Mouse (Mus musculus): ENCODE results near the gene Mctp1. TPM values are rescaled to one million over a fixed set of nuclear protein-coding genes. Genes with fewer than 3 reads are reported as not detected.
"Not testable (repeated sequence)": the region's sequence is repeated elsewhere in the genome, so short reads cannot be mapped to it uniquely, and the experiment has no call there.

Gene Mctp1
- 5.3 and 5.4 TPM in 2 replicates for polyA plus RNA-seq (2014; fragmentation: Nextera tagmentation; extraction: Ambion mirVana)

DNA sequence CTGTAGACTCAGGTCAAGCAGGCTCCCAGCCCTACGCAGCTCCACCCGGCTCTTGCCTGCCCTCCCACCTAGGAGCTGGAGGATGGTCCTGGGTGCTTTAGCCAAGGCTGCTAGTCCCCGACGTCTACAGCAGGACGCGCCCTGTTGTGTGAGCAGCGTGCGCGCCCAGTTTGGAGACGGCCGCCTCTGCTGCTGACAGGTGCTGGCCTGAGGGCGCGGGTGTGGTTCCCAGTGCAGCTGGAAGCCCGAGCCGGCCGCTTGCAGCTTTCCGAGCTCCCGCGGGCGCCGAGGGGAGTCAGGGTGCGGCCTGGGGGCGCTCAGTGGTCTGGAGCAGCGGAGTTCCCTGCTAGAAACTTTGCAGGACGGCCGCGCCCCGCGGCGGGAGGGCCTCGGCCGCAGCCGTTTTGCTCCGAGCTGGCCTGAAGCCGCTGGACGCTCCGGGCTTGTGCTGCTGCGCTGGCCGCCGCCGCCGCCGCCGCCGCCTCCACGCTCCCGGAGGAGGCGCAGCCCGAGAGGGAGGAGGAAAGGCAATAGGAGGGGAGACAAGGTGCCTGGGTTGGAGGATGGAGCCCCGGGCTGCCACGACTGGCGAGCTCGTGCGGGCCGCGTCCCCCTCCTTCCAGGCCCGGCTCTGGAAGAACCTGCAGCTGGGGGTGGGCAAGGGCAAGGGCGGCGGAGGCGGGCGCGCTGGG, at the start of gene Mctp1:
Mctp1 (plus strand) TSS at position 564 of the 692 bp plus-strand sequence.
- peaks cover 14% of the 10 kb centered on the region; the same call in 1 of the 2 replicates for H3K27me3 ChIP-seq (ENCODE audit: control insufficient read depth, insufficient read depth, low read length)
- H3K9ac ChIP-seq (ENCODE audit: low read length), result peak within 1 kb of the TSS; percentile 65
- WGBS, result under 1% methylated on average over 44 of the region's 62 CpGs
- ATAC-seq (replicated peaks; ENCODE audit: low FRiP score), result peak; percentile 92
- no peaks in the 10 kb centered on the region for H3K36me3 ChIP-seq (ENCODE audit: control insufficient read depth, insufficient read depth, low read length)
- H3K27ac ChIP-seq (ENCODE audit: low read depth, low read length), result no peak within 1 kb of the TSS
- no peaks in the 10 kb centered on the region for H3K4me1 ChIP-seq (replicated peaks; ENCODE audit: control insufficient read depth, insufficient read depth, low read length)
- no peaks in the 10 kb centered on the region for H3K9me3 ChIP-seq (ENCODE audit: control insufficient read depth, low read length)
- peak within 1 kb of the TSS; percentile 51 for H3K4me3 ChIP-seq (ENCODE audit: low read depth, low read length)
- peak; percentile 86 for DNase-seq (ENCODE audit: low spot score)
- peak within 1 kb of the TSS; percentile 90 for H3K4me2 ChIP-seq (ENCODE audit: low read depth, low read length, severe bottlenecking)

- not testable (repeated sequence) for ATAC-seq (replicated peaks; ENCODE audit: low FRiP score)
- 86% methylated on average over 18 of the region's 21 CpGs for WGBS
Observed at GRCm38 (mm10) chr13:76345941-76346340, 38.4 kb upstream of the Mctp1 start.

GRCm38 (mm10) chr13:76358720-76359119, 25.6 kb upstream of the Mctp1 start:
- H3K4me3 ChIP-seq (ENCODE audit: low read depth, low read length), result no peak overlapping the region
- H3K27ac ChIP-seq (ENCODE audit: low read depth, low read length), result no peak overlapping the region
- no peaks in the 10 kb centered on the region for H3K27me3 ChIP-seq (ENCODE audit: control insufficient read depth, insufficient read depth, low read length)
- no peaks in the 10 kb centered on the region for H3K4me1 ChIP-seq (replicated peaks; ENCODE audit: control insufficient read depth, insufficient read depth, low read length)
- no peak overlapping the region for H3K4me2 ChIP-seq (ENCODE audit: low read depth, low read length, severe bottlenecking)
- H3K9me3 ChIP-seq (ENCODE audit: control insufficient read depth, low read length), result no peaks in the 10 kb centered on the region
- ATAC-seq (replicated peaks; ENCODE audit: low FRiP score) (no peak), DNase-seq (ENCODE audit: low spot score) (no peak)
- no peaks in the 10 kb centered on the region for H3K36me3 ChIP-seq (ENCODE audit: control insufficient read depth, insufficient read depth, low read length)
- H3K9ac ChIP-seq (ENCODE audit: low read length), result no peak overlapping the region

More at GRCm38 (mm10) chr13:76345941-76346340, 38.4 kb upstream of the Mctp1 start:
- H3K4me3 ChIP-seq (ENCODE audit: low read depth, low read length); H3K27me3 ChIP-seq (ENCODE audit: control insufficient read depth, insufficient read depth, low read length); DNase-seq (ENCODE audit: low spot score); H3K9ac ChIP-seq (ENCODE audit: low read length); H3K9me3 ChIP-seq (ENCODE audit: control insufficient read depth, low read length); H3K4me1 ChIP-seq (replicated peaks; ENCODE audit: control insufficient read depth, insufficient read depth, low read length); H3K27ac ChIP-seq (ENCODE audit: low read depth, low read length); H3K36me3 ChIP-seq (ENCODE audit: control insufficient read depth, insufficient read depth, low read length); H3K4me2 ChIP-seq (ENCODE audit: low read depth, low read length, severe bottlenecking): not testable (repeated sequence)

DNA sequence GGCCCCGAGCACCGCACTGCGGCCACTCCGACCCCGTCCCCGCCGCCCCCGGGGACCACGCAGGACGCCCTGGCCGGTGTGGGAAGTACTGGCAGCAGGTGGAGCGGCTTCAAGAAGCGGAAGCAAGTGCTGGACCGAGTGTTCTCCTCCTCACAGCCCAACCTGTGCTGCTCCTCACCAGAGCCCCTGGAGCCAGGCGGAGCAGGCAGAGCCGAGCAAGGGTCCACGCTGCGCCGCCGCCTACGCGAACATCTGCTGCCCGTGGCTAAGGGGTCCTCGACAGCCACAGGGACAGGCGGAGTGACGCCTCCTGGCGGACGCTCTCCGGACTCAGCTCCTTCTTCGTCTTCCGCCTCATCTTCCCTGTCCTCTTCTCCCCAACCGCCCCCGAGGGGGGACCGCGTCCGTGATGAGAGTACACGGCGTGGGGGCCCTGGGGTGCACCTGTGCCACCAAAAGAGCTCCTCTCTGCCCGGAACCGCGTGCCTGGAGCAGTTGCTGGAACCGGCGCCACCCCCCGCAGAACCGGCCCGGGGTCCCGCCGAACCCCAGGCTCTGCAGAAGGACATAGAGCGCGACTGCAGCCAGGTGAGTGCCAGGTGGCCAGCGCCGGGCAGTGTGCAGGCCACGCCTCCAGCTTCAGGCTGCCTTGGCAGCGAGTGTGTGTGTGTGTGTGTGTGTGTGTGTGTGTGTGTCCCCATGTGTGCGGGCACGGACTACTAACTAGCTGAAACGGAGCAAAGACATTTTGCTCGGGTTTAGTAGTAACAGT, 515 bp downstream of the Mctp1 start:
- H3K4me1 ChIP-seq (replicated peaks; ENCODE audit: control insufficient read depth, insufficient read depth, low read length), result no peaks in the 10 kb centered on the region
- peak overlapping the region; percentile 65 for H3K9ac ChIP-seq (ENCODE audit: low read length)
- peak; percentile 95 for ATAC-seq (replicated peaks; ENCODE audit: low FRiP score)
- no peak overlapping the region for H3K27ac ChIP-seq (ENCODE audit: low read depth, low read length)
- peak overlapping the region; percentile 90 for H3K4me2 ChIP-seq (ENCODE audit: low read depth, low read length, severe bottlenecking)
- H3K9me3 ChIP-seq (ENCODE audit: control insufficient read depth, low read length), result no peaks in the 10 kb centered on the region
- peaks cover 14% of the 10 kb centered on the region; the same call in 1 of the 2 replicates for H3K27me3 ChIP-seq (ENCODE audit: control insufficient read depth, insufficient read depth, low read length)
- H3K36me3 ChIP-seq (ENCODE audit: control insufficient read depth, insufficient read depth, low read length), result no peaks in the 10 kb centered on the region
- no peak for DNase-seq (ENCODE audit: low spot score)
- WGBS, result 1% methylated on average over 56 of the region's 58 CpGs
- H3K4me3 ChIP-seq (ENCODE audit: low read depth, low read length), result peak overlapping the region; percentile 51

GRCm38 (mm10) chr13:76388615-76389014, 4.3 kb downstream of the Mctp1 start:
- Histone ChIP-seq H3K27me3 (ENCODE audit: control insufficient read depth, insufficient read depth, low read length) (peaks cover 7% of the 10 kb centered on the region; the same call in 1 of the 2 replicates), H3K9ac (ENCODE audit: low read length) (no peak overlapping the region), H3K27ac (ENCODE audit: low read depth, low read length) (no peak overlapping the region), H3K4me1 (replicated peaks; ENCODE audit: control insufficient read depth, insufficient read depth, low read length) (no peaks in the 10 kb centered on the region), H3K4me2 (ENCODE audit: low read depth, low read length, severe bottlenecking) (no peak overlapping the region), H3K9me3 (ENCODE audit: control insufficient read depth, low read length) (no peaks in the 10 kb centered on the region), H3K4me3 (ENCODE audit: low read depth, low read length) (no peak overlapping the region), H3K36me3 (ENCODE audit: control insufficient read depth, insufficient read depth, low read length) (no peaks in the 10 kb centered on the region)
- ATAC-seq (replicated peaks; ENCODE audit: low FRiP score) (no peak), DNase-seq (ENCODE audit: low spot score) (no peak)
- WGBS, result 72% methylated on average over 3 of the region's 3 CpGs

DNA sequence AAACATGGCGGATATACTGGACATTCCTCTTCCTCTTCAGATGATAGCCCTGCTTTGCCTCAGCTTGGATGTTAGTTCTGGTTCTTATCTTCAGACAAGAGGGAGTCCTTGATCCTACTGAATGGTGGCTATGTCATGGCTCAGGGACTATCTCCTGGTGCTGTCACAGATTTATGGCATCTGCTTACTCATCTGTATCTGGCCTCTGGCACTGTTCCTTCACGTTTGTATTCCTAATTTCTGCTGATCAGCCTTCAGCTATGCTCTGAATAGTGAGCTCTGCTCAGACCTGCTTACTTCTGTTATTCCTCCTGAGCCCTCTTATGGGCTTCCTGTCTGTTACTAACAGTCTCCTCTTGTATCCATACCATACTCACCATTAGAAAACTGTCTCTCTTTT, 7.6 kb downstream of the Mctp1 start:
- WGBS, result 65% methylated on average over 2 of the region's 2 CpGs
- H3K9ac ChIP-seq (ENCODE audit: low read length), result no peak overlapping the region
- no peak overlapping the region for H3K27ac ChIP-seq (ENCODE audit: low read depth, low read length)
- no peaks in the 10 kb centered on the region for H3K27me3 ChIP-seq (ENCODE audit: control insufficient read depth, insufficient read depth, low read length)
- ATAC-seq (replicated peaks; ENCODE audit: low FRiP score), result no peak
- H3K9me3 ChIP-seq (ENCODE audit: control insufficient read depth, low read length), result no peaks in the 10 kb centered on the region
- no peak overlapping the region for H3K4me2 ChIP-seq (ENCODE audit: low read depth, low read length, severe bottlenecking)
- no peak overlapping the region for H3K4me3 ChIP-seq (ENCODE audit: low read depth, low read length)
- no peak for DNase-seq (ENCODE audit: low spot score)
- no peaks in the 10 kb centered on the region for H3K36me3 ChIP-seq (ENCODE audit: control insufficient read depth, insufficient read depth, low read length)
- H3K4me1 ChIP-seq (replicated peaks; ENCODE audit: control insufficient read depth, insufficient read depth, low read length), result no peaks in the 10 kb centered on the region

- no peak for ATAC-seq (replicated peaks; ENCODE audit: low FRiP score)
- no peaks in the 10 kb centered on the region for H3K36me3 ChIP-seq (ENCODE audit: control insufficient read depth, insufficient read depth, low read length)
- 92% methylated on average over 3 of the region's 3 CpGs for WGBS
Observed at GRCm38 (mm10) chr13:76393106-76393505, 8.8 kb downstream of the Mctp1 start.

GRCm38 (mm10) chr13:76395906-76396305, 11.6 kb downstream of the Mctp1 start:
- DNase-seq (ENCODE audit: low spot score), result no peak
- H3K27ac ChIP-seq (ENCODE audit: low read depth, low read length), result no peak overlapping the region
- no peaks in the 10 kb centered on the region for H3K9me3 ChIP-seq (ENCODE audit: control insufficient read depth, low read length)
- no peaks in the 10 kb centered on the region for H3K27me3 ChIP-seq (ENCODE audit: control insufficient read depth, insufficient read depth, low read length)
- H3K4me3 ChIP-seq (ENCODE audit: low read depth, low read length), result no peak overlapping the region
- ATAC-seq (replicated peaks; ENCODE audit: low FRiP score), result no peak
- H3K4me2 ChIP-seq (ENCODE audit: low read depth, low read length, severe bottlenecking), result no peak overlapping the region
- H3K9ac ChIP-seq (ENCODE audit: low read length), result no peak overlapping the region
- H3K36me3 ChIP-seq (ENCODE audit: control insufficient read depth, insufficient read depth, low read length), result no peaks in the 10 kb centered on the region
- no peaks in the 10 kb centered on the region for H3K4me1 ChIP-seq (replicated peaks; ENCODE audit: control insufficient read depth, insufficient read depth, low read length)

More at GRCm38 (mm10) chr13:76393106-76393505, 8.8 kb downstream of the Mctp1 start:
- DNase-seq (ENCODE audit: low spot score), result no peak
- no peaks in the 10 kb centered on the region for H3K27me3 ChIP-seq (ENCODE audit: control insufficient read depth, insufficient read depth, low read length)
- H3K4me1 ChIP-seq (replicated peaks; ENCODE audit: control insufficient read depth, insufficient read depth, low read length), result no peaks in the 10 kb centered on the region
- H3K9me3 ChIP-seq (ENCODE audit: control insufficient read depth, low read length), result no peaks in the 10 kb centered on the region
- no peak overlapping the region for H3K9ac ChIP-seq (ENCODE audit: low read length)
- H3K4me2 ChIP-seq (ENCODE audit: low read depth, low read length, severe bottlenecking), result no peak overlapping the region
- no peak overlapping the region for H3K27ac ChIP-seq (ENCODE audit: low read depth, low read length)
- no peak overlapping the region for H3K4me3 ChIP-seq (ENCODE audit: low read depth, low read length)

Measured in forebrain, embryonic 11.5 days (tissue).